Mouse (Mus musculus): ENCODE data around the gene Tnik. TPM values are rescaled to one million over a fixed set of nuclear protein-coding genes. Genes with fewer than 3 reads are reported as not detected.

Gene Tnik
- total RNA-seq, 1 experiment from 2014 or later: 25.2 TPM

DNA sequence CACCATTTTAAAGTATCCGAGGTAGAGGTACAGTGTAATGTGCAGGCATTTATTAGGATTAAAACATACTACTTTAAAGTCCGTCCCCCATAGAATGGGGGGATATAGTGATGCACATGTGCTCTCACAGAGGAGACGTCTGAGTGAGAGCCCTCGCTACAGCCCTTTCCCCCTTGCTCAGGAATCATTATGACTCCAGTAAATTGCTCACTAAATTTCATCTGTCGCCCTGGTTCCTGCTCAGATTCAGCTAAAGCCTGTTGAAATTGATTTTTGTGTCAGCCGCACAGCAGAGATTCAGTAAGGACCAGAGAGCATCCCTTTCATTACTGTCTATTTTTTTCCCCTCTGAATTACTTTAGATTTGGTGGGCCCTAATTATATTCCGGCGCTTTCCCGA lies 224.4 kb downstream of the Tnik start:
- ATAC-seq (replicated peaks in 1 of 2; ENCODE audit: insufficient read depth in 1 of 2, low FRiP score in 2 of 2, low TSS enrichment in 1 of 2, low read depth in 1 of 2, poor library complexity in 2 of 2, severe bottlenecking in 2 of 2): no peak

- ATAC-seq (replicated peaks in 1 of 2; ENCODE audit: insufficient read depth in 1 of 2, low FRiP score in 2 of 2, low TSS enrichment in 1 of 2, low read depth in 1 of 2, poor library complexity in 2 of 2, severe bottlenecking in 2 of 2): no peak
Observed at GRCm38 (mm10) chr3:28491085-28492041, 228.3 kb downstream of the Tnik start.

DNA sequence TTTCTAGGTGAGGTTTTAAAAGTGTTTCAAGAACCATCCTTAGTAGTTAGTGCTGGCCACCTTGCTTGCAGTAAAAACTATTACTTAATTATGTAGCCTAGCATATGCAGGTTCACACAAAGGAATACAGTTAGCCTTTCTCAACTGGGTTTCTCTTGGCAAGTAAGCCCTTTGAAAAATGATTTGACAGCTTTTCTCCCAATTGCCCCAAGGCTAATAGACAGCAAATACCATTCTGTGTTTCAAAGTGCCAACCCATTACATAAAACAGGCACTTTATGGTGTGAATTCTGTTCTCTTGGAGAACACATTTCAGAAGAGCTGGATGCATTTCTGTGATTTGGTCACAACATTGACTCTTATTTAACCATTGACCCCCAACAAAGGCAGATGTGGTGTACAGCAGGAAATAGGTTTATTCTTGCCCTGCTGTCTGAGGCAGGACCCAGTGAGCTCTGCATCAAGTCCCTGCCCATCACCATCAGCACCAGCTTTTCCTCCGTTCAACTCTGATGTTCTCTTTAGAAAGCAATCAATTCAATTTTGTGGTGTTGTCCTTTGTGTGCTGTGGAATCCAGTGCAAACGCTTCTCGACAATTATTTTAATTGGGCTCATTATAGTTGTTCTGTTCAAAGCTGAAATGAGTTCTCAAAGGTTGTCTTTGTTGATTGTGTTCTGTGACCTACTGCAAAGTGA lies 233.9 kb downstream of the Tnik start:
- no peak for ATAC-seq (replicated peaks in 1 of 2; ENCODE audit: insufficient read depth in 1 of 2, low FRiP score in 2 of 2, low TSS enrichment in 1 of 2, low read depth in 1 of 2, poor library complexity in 2 of 2, severe bottlenecking in 2 of 2)

GRCm38 (mm10) chr3:28497503-28497857 lies 234.5 kb downstream of the Tnik start:
- no peak for ATAC-seq (replicated peaks in 1 of 2; ENCODE audit: insufficient read depth in 1 of 2, low FRiP score in 2 of 2, low TSS enrichment in 1 of 2, low read depth in 1 of 2, poor library complexity in 2 of 2, severe bottlenecking in 2 of 2)

- ATAC-seq (replicated peaks in 1 of 2; ENCODE audit: insufficient read depth in 1 of 2, low FRiP score in 2 of 2, low TSS enrichment in 1 of 2, low read depth in 1 of 2, poor library complexity in 2 of 2, severe bottlenecking in 2 of 2): peak; percentile 45 to 53; a peak in 3 of 4 replicates
Observed at GRCm38 (mm10) chr3:28502697-28503096, 239.7 kb downstream of the Tnik start.

- ATAC-seq (replicated peaks in 1 of 2; ENCODE audit: insufficient read depth in 1 of 2, low FRiP score in 2 of 2, low TSS enrichment in 1 of 2, low read depth in 1 of 2, poor library complexity in 2 of 2, severe bottlenecking in 2 of 2): no peak
Observed at GRCm38 (mm10) chr3:28509337-28509935, 246.4 kb downstream of the Tnik start.

DNA sequence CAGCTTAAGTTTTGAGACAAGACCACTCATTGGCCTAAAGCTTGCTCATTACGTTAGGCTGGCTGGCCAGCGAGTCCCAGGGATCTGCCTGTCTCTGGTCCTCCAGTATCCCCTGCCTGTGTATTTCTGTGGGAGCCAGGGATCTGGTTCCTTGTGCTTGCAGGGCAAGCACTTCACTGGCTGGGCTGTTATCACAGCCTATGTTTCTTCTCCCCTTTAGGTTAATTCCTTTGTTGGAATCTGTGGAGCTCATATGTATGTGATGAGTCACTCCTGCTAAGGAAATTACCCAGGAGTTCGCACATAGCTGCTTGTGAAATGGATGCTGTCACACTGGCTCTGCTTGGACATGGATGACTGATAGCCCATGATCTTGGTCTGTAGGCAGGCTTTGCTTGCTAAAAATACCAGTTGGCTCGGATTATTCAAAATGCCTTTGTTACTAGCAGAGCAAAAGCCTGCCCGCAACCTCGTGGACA lies 260.0 kb downstream of the Tnik start:
- no peak for ATAC-seq (replicated peaks in 1 of 2; ENCODE audit: insufficient read depth in 1 of 2, low FRiP score in 2 of 2, low TSS enrichment in 1 of 2, low read depth in 1 of 2, poor library complexity in 2 of 2, severe bottlenecking in 2 of 2)

DNA sequence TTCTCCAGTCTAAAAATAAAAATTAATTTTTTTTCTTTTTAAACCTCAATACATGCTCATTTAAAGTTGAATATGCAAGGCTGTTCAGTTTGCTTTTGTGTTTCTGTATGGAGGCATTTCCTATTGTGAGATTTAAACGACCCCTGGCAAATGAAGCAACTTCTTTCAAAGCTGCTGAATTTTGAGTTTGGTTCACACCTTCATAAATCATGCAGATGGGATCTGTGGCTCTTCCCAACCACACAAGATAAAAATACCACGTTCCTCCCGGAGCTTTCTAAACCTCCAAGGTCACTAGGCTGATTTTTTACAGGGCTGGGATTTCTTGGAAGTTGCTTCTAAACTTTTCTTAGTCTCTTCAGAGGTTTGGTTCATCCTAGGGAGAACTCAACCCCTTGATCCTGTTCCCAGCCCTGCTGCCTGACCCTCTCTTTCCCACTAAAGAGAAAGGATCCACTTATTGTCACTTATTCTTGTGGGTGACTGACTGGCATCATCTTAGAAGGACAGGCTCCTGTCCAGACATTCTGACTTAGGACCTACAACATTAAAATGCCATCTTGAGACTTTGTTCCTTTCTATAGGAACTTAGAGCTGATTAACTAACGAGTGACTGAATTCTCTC lies 260.6 kb downstream of the Tnik start:
- no peak for ATAC-seq (replicated peaks in 1 of 2; ENCODE audit: insufficient read depth in 1 of 2, low FRiP score in 2 of 2, low TSS enrichment in 1 of 2, low read depth in 1 of 2, poor library complexity in 2 of 2, severe bottlenecking in 2 of 2)

GRCm38 (mm10) chr3:28524562-28524961 lies 261.5 kb downstream of the Tnik start:
- ATAC-seq (replicated peaks in 1 of 2; ENCODE audit: insufficient read depth in 1 of 2, low FRiP score in 2 of 2, low TSS enrichment in 1 of 2, low read depth in 1 of 2, poor library complexity in 2 of 2, severe bottlenecking in 2 of 2): no peak

- ATAC-seq (replicated peaks in 1 of 2; ENCODE audit: insufficient read depth in 1 of 2, low FRiP score in 2 of 2, low TSS enrichment in 1 of 2, low read depth in 1 of 2, poor library complexity in 2 of 2, severe bottlenecking in 2 of 2): no peak
Observed at GRCm38 (mm10) chr3:28526671-28527070, 263.7 kb downstream of the Tnik start.

DNA sequence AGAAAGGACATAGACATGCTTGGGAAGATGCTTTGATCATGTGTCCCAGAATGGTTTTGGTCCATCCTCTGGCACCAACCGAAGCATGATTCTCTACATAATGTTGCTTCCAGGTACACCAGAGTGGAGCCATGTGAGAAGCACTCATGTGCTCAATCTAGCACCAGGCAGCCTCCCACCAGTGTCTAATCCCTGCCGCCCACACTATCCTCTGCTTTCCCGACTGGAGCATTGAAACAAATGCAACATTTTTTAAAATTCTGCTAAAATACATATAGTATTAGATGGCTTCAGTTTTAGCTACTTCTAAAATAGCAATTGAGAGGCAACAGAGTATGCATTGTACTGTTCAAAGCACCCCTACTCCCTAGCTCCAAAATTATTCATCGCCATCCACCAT lies 264.2 kb downstream of the Tnik start:
- ATAC-seq (replicated peaks in 1 of 2; ENCODE audit: insufficient read depth in 1 of 2, low FRiP score in 2 of 2, low TSS enrichment in 1 of 2, low read depth in 1 of 2, poor library complexity in 2 of 2, severe bottlenecking in 2 of 2): no peak

DNA sequence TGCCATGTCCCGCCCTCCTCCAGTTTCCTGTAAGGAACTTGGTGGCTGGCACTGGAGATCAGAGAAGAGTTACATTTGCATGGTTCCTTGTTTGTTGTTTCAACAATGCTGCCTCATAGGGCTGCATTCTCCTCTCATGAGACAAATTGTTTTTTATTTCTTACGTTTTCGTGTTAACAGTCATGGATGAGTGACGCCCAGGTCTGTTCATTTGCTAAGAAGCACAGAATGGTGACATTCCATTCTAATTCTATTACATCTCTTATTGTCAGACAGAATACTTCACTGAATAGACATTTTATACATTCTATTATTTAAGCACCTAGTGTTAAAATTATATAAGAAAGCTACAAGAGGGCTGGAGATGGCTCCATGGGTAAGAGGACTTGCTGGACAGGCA lies 266.5 kb downstream of the Tnik start:
- ATAC-seq (replicated peaks in 1 of 2; ENCODE audit: insufficient read depth in 1 of 2, low FRiP score in 2 of 2, low TSS enrichment in 1 of 2, low read depth in 1 of 2, poor library complexity in 2 of 2, severe bottlenecking in 2 of 2): no peak

DNA sequence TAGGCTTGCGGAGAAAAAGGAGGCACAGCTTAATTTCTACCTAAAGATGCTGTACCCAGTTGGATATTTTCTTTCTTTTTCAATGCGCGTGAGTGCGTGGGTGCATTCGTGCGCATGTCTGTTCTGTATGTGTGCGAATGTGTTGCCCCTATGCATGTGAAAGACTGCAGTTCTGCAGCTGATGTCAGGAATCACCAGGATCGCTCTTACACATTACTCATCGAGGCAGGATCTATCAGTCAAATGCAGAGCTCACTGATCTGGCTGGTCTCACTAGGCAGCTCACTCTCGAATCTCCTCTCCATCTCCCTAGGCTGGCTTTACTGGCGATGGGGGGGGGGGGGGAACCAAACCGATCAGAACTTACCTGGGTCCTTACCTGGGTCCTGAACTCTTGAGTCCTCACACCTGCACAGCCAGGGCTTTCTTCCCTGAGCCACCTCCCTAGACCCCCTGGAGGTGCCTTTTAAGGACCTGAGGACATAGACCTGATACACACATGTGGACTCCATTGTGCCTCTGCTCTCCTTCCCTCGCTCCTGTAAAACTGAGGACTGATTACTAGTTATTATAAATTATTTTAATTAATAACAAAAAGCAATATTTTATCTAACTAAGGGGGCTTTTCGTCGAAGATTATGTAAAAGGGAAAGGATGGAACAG lies 268.4 kb downstream of the Tnik start:
- no peak for ATAC-seq (replicated peaks in 1 of 2; ENCODE audit: insufficient read depth in 1 of 2, low FRiP score in 2 of 2, low TSS enrichment in 1 of 2, low read depth in 1 of 2, poor library complexity in 2 of 2, severe bottlenecking in 2 of 2)

- ATAC-seq (replicated peaks in 1 of 2; ENCODE audit: insufficient read depth in 1 of 2, low FRiP score in 2 of 2, low TSS enrichment in 1 of 2, low read depth in 1 of 2, poor library complexity in 2 of 2, severe bottlenecking in 2 of 2): no peak
Observed at GRCm38 (mm10) chr3:28532666-28533065, 269.7 kb downstream of the Tnik start.

- ATAC-seq (replicated peaks in 1 of 2; ENCODE audit: insufficient read depth in 1 of 2, low FRiP score in 2 of 2, low TSS enrichment in 1 of 2, low read depth in 1 of 2, poor library complexity in 2 of 2, severe bottlenecking in 2 of 2): no peak
Observed at GRCm38 (mm10) chr3:28540121-28540520, 277.1 kb downstream of the Tnik start.

DNA sequence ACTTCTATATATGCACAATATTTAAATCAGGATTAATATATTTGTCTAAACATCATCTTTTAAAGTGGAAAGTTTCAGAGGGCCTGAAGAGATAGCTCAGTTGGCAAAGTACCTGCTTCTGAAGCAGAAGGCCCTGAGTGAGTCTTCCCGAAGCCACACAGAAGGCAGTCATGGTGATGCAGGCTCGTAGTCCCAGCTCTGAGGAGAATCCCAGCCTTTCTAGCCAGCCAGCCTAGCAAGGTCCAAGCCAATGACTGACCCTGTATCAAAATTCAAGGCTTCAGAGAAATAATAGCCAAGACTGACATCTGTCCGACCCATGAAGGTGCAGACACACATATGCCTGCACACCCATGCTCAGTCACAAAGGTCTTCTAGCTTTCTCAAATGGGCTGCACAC lies 279.9 kb downstream of the Tnik start:
- ATAC-seq (replicated peaks in 1 of 2; ENCODE audit: insufficient read depth in 1 of 2, low FRiP score in 2 of 2, low TSS enrichment in 1 of 2, low read depth in 1 of 2, poor library complexity in 2 of 2, severe bottlenecking in 2 of 2): no peak

DNA sequence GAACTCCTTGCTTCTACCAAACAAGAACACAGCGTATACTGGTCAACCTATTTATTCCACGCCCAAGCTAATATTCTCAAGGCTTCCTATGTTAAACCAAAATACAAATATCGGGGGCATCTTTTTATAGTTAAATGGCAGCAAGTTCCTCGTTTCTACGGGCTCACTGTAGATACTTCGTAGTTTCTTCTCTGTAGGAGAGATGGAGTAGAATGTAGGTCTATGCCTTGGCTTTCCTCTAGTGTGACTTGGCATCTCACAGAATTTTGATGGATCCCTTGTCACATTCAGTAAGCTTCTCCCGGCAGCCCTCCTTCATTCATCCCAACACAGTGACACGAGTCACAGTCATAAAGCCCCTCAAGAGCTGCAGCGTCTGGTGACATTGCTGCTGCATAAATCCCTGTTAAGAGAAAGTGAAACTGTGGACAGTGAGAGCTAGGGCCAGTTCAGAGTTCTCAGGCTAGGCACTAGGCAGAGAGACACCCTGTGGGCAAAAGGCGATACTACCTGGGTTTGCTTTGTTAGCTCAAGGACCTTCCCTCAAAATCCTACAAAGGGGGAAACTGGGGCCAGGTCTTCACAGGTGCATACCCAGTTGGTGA lies 280.5 kb downstream of the Tnik start:
- peak; percentile 99 for ATAC-seq (replicated peaks in 1 of 2; ENCODE audit: insufficient read depth in 1 of 2, low FRiP score in 2 of 2, low TSS enrichment in 1 of 2, low read depth in 1 of 2, poor library complexity in 2 of 2, severe bottlenecking in 2 of 2)
